Mouse (Mus musculus): ENCODE data around the gene Gm10295. TPM values are rescaled to one million over a fixed set of nuclear protein-coding genes. Genes with fewer than 3 reads are reported as not detected.

The Gm10295 gene
- not detected in 2 replicates for polyA plus RNA-seq (2012; rRNA removed)

GRCm38 (mm10) chr7:71351364-71351763 is at the start of gene Gm10295:
Gm10295 (minus strand) TSS chr7:71351485.
- WGBS, result 33% methylated on average over 11 of the region's 11 CpGs
- Histone ChIP-seq H3K4me3 (replicated peaks; ENCODE audit: extremely low read depth, low read depth, low read length) (no peak within 1 kb of the TSS), H3K4me1 (ENCODE audit: control insufficient read depth, insufficient read depth, low read length) (no peaks in the 10 kb centered on the region; the same call in 1 of the 2 replicates)
- TF ChIP-seq POLR2A (IDR thresholded peaks at IDR 0.05; ENCODE audit: borderline replicate concordance, extremely low read depth, low read depth, low read length) (no peak), CTCF (IDR thresholded peaks at IDR 0.05; ENCODE audit: insufficient read depth, low read length) (no peak)
- no peak for DNase-seq

DNA sequence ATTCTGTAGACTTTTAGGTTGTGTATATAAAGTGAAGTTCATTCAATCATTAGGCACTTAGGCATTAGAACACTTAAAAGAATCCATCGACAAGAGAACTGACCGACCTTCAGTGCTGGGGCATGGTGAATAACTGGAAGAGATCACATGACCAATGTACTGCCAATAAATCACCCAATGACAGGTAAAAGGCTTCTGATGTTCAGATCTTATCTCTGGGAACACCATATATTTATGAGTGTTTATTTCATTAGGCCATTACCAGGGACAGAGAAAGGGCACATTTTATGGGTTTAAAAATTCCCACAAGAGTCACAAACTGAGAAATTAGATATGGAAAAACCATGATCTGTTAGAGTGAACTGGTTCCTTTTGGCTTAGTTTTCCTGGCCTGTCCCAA is 49.7 kb upstream of the Gm10295 start:
- no peak for TF ChIP-seq CTCF (IDR thresholded peaks at IDR 0.05; ENCODE audit: insufficient read depth, low read length)
- TF ChIP-seq POLR2A (IDR thresholded peaks at IDR 0.05; ENCODE audit: borderline replicate concordance, extremely low read depth, low read depth, low read length), result no peak
- Histone ChIP-seq H3K4me1 (ENCODE audit: control insufficient read depth, insufficient read depth, low read length) (no peaks in the 10 kb centered on the region), H3K4me3 (replicated peaks; ENCODE audit: extremely low read depth, low read depth, low read length) (no peak overlapping the region)
- DNase-seq, result no peak
- 54% methylated on average over 2 of the region's 2 CpGs for WGBS

GRCm38 (mm10) chr7:71399891-71400632 is 48.8 kb upstream of the Gm10295 start:
- Histone ChIP-seq H3K4me3 (replicated peaks; ENCODE audit: extremely low read depth, low read depth, low read length) (no peak overlapping the region), H3K4me1 (ENCODE audit: control insufficient read depth, insufficient read depth, low read length) (no peaks in the 10 kb centered on the region)
- 33% methylated on average over 5 of the region's 5 CpGs for WGBS
- TF ChIP-seq POLR2A (IDR thresholded peaks at IDR 0.05; ENCODE audit: borderline replicate concordance, extremely low read depth, low read depth, low read length), result no peak
- TF ChIP-seq CTCF (IDR thresholded peaks at IDR 0.05; ENCODE audit: insufficient read depth, low read length), result no peak
- DNase-seq, result no peak

DNA sequence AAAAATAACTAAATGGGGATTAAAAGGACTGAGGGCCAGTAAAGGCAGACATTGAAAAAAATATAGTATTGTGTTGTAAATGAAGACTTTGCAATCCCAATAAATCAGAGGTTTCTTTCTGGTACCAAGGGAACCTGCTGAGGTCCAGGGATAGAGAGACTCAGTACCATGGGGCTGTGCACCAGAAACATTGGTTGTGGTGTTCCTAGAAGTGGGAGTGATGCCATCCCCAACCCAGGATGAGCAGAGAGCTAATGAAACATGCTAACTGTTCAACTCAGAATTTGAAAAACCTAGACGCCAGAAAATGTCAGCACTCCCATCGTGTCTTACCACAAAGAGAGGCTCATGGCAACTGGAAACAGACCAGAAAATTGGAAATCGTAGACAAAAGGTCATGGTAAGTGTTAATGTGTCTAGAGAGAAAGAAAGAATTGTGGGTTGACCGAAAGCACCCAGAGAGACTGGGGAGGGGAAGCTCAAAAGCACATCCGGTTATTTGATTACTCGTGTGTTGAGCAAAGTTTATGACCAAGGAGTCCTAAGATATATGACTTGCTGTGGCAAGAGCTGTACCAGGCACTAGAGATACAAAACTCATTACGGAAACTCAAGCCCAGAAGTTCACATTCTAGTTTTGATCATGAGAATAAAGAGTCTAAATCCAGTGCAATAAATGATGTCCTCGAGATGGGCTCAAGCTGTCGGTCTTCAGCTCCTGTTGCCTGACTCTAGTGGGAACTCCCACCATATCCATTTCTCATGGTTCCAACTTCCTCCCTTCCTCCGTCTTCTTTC is 47.9 kb upstream of the Gm10295 start:
- H3K4me3 ChIP-seq (replicated peaks; ENCODE audit: extremely low read depth, low read depth, low read length), result no peak overlapping the region
- DNase-seq, result no peak
- H3K4me1 ChIP-seq (ENCODE audit: control insufficient read depth, insufficient read depth, low read length), result no peaks in the 10 kb centered on the region
- 69% methylated on average over 10 of the region's 10 CpGs for WGBS
- TF ChIP-seq CTCF (IDR thresholded peaks at IDR 0.05; ENCODE audit: insufficient read depth, low read length), result no peak
- TF ChIP-seq POLR2A (IDR thresholded peaks at IDR 0.05; ENCODE audit: borderline replicate concordance, extremely low read depth, low read depth, low read length), result no peak

- 40% methylated on average over 1 of the region's 1 CpGs for WGBS
Observed at GRCm38 (mm10) chr7:71398389-71398788, 47.1 kb upstream of the Gm10295 start.

DNA sequence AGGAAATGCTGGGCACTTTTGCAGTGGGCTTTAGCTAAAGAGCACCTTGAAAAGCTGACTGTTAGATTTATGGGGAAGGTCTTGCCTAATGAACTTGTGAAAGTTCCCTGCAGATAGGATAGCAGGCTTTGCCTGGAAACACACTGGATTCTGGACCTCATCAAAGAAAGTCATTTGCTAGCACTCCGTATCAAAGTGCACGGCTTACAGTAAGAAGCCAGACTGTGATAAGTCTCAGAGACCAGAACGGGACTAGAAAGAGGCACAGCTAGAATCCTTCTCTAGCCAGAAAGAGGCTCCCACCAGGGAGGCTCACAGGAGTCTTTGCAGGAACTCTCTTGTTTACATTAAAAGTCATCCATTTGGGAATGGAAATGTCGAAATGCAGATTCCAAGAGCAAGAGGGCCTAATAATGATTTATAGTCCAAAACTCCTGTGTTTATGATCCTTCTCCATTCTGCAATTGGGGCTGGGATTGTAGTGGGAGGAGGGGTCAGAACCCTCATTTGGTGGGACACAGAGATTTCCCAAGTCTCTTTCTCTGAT is 41.6 kb upstream of the Gm10295 start:
- no peaks in the 10 kb centered on the region; the same call in 1 of the 2 replicates for H3K4me1 ChIP-seq (ENCODE audit: control insufficient read depth, insufficient read depth, low read length)
- WGBS, result 57% methylated on average over 4 of the region's 4 CpGs
- TF ChIP-seq POLR2A (IDR thresholded peaks at IDR 0.05; ENCODE audit: borderline replicate concordance, extremely low read depth, low read depth, low read length), result no peak
- H3K4me3 ChIP-seq (replicated peaks; ENCODE audit: extremely low read depth, low read depth, low read length), result no peak overlapping the region
- no peak for DNase-seq

More at GRCm38 (mm10) chr7:71398389-71398788, 47.1 kb upstream of the Gm10295 start:
- Histone ChIP-seq H3K4me1 (ENCODE audit: control insufficient read depth, insufficient read depth, low read length) (no peaks in the 10 kb centered on the region), H3K4me3 (replicated peaks; ENCODE audit: extremely low read depth, low read depth, low read length) (no peak overlapping the region)
- no peak for DNase-seq
- TF ChIP-seq POLR2A (IDR thresholded peaks at IDR 0.05; ENCODE audit: borderline replicate concordance, extremely low read depth, low read depth, low read length), result no peak
- TF ChIP-seq CTCF (IDR thresholded peaks at IDR 0.05; ENCODE audit: insufficient read depth, low read length), result no peak

DNA sequence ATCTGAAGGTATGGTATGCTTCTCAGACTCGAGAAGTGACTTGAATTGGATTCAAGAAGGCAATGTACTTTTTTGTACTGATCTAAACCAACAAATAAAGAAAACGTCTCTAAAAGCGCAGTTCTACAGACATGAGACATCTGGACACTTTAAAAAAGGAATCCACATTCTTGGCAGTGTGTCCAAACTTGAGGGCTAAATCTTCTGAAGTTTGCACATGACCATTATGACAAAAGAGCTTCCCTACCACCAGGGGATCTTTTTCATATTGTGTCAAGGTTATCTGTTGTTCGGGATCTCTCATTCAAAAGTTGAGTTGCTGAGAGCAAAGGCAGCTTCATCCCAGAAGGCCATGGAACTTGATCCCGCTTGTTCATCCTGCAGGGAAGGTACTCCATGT is 40.0 kb upstream of the Gm10295 start:
- no peak for DNase-seq
- 62% methylated on average over 5 of the region's 5 CpGs for WGBS
- Histone ChIP-seq H3K4me3 (replicated peaks; ENCODE audit: extremely low read depth, low read depth, low read length) (no peak overlapping the region), H3K4me1 (ENCODE audit: control insufficient read depth, insufficient read depth, low read length) (no peaks in the 10 kb centered on the region; the same call in 1 of the 2 replicates)
- TF ChIP-seq CTCF (IDR thresholded peaks at IDR 0.05; ENCODE audit: insufficient read depth, low read length) (no peak), POLR2A (IDR thresholded peaks at IDR 0.05; ENCODE audit: borderline replicate concordance, extremely low read depth, low read depth, low read length) (no peak)

DNA sequence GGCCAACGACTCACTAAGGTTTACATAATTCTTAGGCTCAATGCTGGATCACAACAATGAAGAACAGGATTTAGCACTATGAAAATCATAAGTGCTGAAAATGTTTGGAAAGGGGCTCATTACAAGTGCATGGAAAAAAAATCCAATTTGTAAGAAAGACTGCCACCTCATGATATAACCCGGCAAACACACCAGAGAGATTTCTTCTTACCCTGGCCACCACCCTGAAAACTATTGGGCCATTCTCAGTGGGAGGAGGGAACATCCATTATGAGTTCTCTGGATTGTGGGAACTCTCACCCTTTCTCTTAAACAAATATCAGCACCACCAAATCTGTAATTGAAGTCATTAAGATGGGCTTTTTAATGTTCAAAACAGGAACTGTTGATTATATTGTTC is 39.0 kb upstream of the Gm10295 start:
- TF ChIP-seq CTCF (IDR thresholded peaks at IDR 0.05; ENCODE audit: insufficient read depth, low read length) (no peak), POLR2A (IDR thresholded peaks at IDR 0.05; ENCODE audit: borderline replicate concordance, extremely low read depth, low read depth, low read length) (no peak)
- Histone ChIP-seq H3K4me1 (ENCODE audit: control insufficient read depth, insufficient read depth, low read length) (no peaks in the 10 kb centered on the region; the same call in 1 of the 2 replicates), H3K4me3 (replicated peaks; ENCODE audit: extremely low read depth, low read depth, low read length) (no peak overlapping the region)
- 48% methylated on average over 2 of the region's 2 CpGs for WGBS
- DNase-seq, result no peak

GRCm38 (mm10) chr7:71386050-71386449 is 34.8 kb upstream of the Gm10295 start:
- no peak overlapping the region for H3K4me3 ChIP-seq (replicated peaks; ENCODE audit: extremely low read depth, low read depth, low read length)
- H3K4me1 ChIP-seq (ENCODE audit: control insufficient read depth, insufficient read depth, low read length), result no peaks in the 10 kb centered on the region; the same call in 1 of the 2 replicates
- TF ChIP-seq POLR2A (IDR thresholded peaks at IDR 0.05; ENCODE audit: borderline replicate concordance, extremely low read depth, low read depth, low read length) (no peak), CTCF (IDR thresholded peaks at IDR 0.05; ENCODE audit: insufficient read depth, low read length) (no peak)
- 58% methylated on average over 6 of the region's 6 CpGs for WGBS
- DNase-seq, result no peak

Measured in lung, adult 2 months (tissue).